Mouse (Mus musculus): Measurements from ENCODE around the gene Pcca. TPM values are rescaled to one million over a fixed set of nuclear protein-coding genes. Genes with fewer than 3 reads are reported as not detected.
"Not testable (repeated sequence)": the region's sequence is repeated elsewhere in the genome, so short reads cannot be mapped to it uniquely, and the experiment has no call there.

Pcca gene
- polyA plus RNA-seq, 1 experiment from 2014 or later = 21.5 TPM

- ATAC-seq (replicated peaks; ENCODE audit: low FRiP score, low TSS enrichment, low read depth) = no peak
- WGBS = 94% methylated on average over 1 of the region's 1 CpGs
Measured at GRCm38 (mm10) chr14:122548421-122548820, 14.3 kb downstream of the Pcca start.

DNA sequence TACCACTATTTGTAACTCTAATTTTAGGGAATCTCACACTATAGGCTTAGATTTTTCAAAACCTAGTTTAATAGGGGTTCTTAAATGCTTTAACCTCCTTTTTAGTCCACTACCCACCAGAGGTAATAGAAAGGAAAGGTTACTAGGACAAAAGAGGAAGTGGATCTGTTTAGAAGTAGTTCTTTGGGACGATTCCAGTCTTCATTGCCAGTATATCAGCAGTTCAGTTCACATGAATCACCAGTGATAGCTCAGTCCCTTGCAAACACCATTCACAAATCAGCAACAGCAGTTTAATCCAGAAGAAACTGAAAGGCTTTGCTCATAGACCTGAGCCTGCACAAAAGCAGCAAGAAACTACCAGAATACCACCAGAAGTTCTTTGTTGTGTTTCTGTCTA, 14.8 kb downstream of the Pcca start:
- H3K9ac ChIP-seq (ENCODE audit: low read length) = no peak overlapping the region
- DNase-seq (ENCODE audit: low spot score) = no peak
- H3K9me3 ChIP-seq (ENCODE audit: control insufficient read depth, low read length) = no peaks in the 10 kb centered on the region
- H3K36me3 ChIP-seq (ENCODE audit: control insufficient read depth, insufficient read depth, low read length) = no peaks in the 10 kb centered on the region
- no peak overlapping the region for H3K27ac ChIP-seq (ENCODE audit: low read depth)
- H3K4me1 ChIP-seq (replicated peaks; ENCODE audit: control insufficient read depth, insufficient read depth, low read length) = no peaks in the 10 kb centered on the region
- H3K4me2 ChIP-seq (ENCODE audit: low read length) = no peak overlapping the region
- WGBS = 72% methylated on average over 1 of the region's 1 CpGs
- no peak overlapping the region for H3K4me3 ChIP-seq (ENCODE audit: low read depth, low read length)
- no peaks in the 10 kb centered on the region for H3K27me3 ChIP-seq (replicated peaks; ENCODE audit: control insufficient read depth, insufficient read depth, low read length)
- ATAC-seq (replicated peaks; ENCODE audit: low FRiP score, low TSS enrichment, low read depth) = no peak

More at GRCm38 (mm10) chr14:122548421-122548820, 14.3 kb downstream of the Pcca start:
- H3K9me3 ChIP-seq (ENCODE audit: control insufficient read depth, low read length) = no peaks in the 10 kb centered on the region
- H3K4me2 ChIP-seq (ENCODE audit: low read length) = no peak overlapping the region
- no peak for DNase-seq (ENCODE audit: low spot score)
- H3K27me3 ChIP-seq (replicated peaks; ENCODE audit: control insufficient read depth, insufficient read depth, low read length) = no peaks in the 10 kb centered on the region
- no peaks in the 10 kb centered on the region for H3K4me1 ChIP-seq (replicated peaks; ENCODE audit: control insufficient read depth, insufficient read depth, low read length)
- no peak overlapping the region for H3K9ac ChIP-seq (ENCODE audit: low read length)
- H3K36me3 ChIP-seq (ENCODE audit: control insufficient read depth, insufficient read depth, low read length) = no peaks in the 10 kb centered on the region
- H3K27ac ChIP-seq (ENCODE audit: low read depth) = no peak overlapping the region
- no peak overlapping the region for H3K4me3 ChIP-seq (ENCODE audit: low read depth, low read length)

DNA sequence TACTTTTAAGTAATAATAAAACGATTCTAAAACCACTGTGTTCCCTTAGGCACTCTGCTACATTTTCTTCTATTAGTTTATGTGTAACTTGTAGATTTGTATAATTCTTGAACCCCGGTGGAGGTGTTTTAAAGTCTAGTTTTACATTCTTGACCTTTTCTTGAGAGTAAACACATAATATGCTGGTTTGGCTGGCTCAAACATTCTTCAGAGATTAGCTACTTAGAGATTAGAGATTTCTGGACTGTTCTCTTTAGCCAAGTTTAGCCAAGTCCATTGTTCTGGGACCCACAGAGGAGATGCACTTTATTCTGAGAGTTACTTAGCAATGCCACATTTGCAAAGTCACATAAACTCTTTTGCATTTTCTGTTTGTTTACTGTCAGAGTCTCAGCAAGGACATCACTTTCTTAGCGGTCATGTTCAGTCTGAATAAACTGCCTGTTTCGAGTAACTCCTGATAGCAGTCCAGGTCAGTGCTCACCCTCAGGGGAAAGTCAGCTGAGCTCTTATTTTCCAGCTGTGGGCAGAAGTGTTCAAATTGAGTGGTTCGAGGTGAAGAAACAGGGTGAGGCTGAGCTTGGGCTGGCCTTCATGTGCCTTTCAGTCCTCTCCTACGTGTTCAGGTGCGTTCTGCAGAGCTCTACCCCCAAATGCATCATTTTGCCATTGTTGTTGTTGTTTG, 18.8 kb downstream of the Pcca start:
- H3K4me2 ChIP-seq (ENCODE audit: low read length) = no peak overlapping the region
- DNase-seq (ENCODE audit: low spot score) (no peak), ATAC-seq (replicated peaks; ENCODE audit: low FRiP score, low TSS enrichment, low read depth) (no peak)
- H3K9ac ChIP-seq (ENCODE audit: low read length) = no peak overlapping the region
- H3K36me3 ChIP-seq (ENCODE audit: control insufficient read depth, insufficient read depth, low read length) = no peaks in the 10 kb centered on the region
- no peak overlapping the region for H3K4me3 ChIP-seq (ENCODE audit: low read depth, low read length)
- no peaks in the 10 kb centered on the region for H3K9me3 ChIP-seq (ENCODE audit: control insufficient read depth, low read length)
- H3K27ac ChIP-seq (ENCODE audit: low read depth) = no peak overlapping the region
- H3K27me3 ChIP-seq (replicated peaks; ENCODE audit: control insufficient read depth, insufficient read depth, low read length) = no peaks in the 10 kb centered on the region
- WGBS = 70% methylated on average over 7 of the region's 7 CpGs
- no peaks in the 10 kb centered on the region for H3K4me1 ChIP-seq (replicated peaks; ENCODE audit: control insufficient read depth, insufficient read depth, low read length)

GRCm38 (mm10) chr14:122557353-122557752, 23.2 kb downstream of the Pcca start:
- Histone ChIP-seq H3K4me3 (ENCODE audit: low read depth, low read length) (no peak overlapping the region), H3K4me1 (replicated peaks; ENCODE audit: control insufficient read depth, insufficient read depth, low read length) (no peaks in the 10 kb centered on the region), H3K4me2 (ENCODE audit: low read length) (no peak overlapping the region), H3K9ac (ENCODE audit: low read length) (no peak overlapping the region), H3K36me3 (ENCODE audit: control insufficient read depth, insufficient read depth, low read length) (no peaks in the 10 kb centered on the region), H3K27ac (ENCODE audit: low read depth) (no peak overlapping the region), H3K9me3 (ENCODE audit: control insufficient read depth, low read length) (no peaks in the 10 kb centered on the region), H3K27me3 (replicated peaks; ENCODE audit: control insufficient read depth, insufficient read depth, low read length) (no peaks in the 10 kb centered on the region)
- DNase-seq (ENCODE audit: low spot score) (no peak), ATAC-seq (replicated peaks; ENCODE audit: low FRiP score, low TSS enrichment, low read depth) (no peak)
- 92% methylated on average over 9 of the region's 9 CpGs for WGBS

GRCm38 (mm10) chr14:122560893-122561452, 26.8 kb downstream of the Pcca start:
- DNase-seq (ENCODE audit: low spot score); H3K4me1 ChIP-seq (replicated peaks; ENCODE audit: control insufficient read depth, insufficient read depth, low read length); H3K27me3 ChIP-seq (replicated peaks; ENCODE audit: control insufficient read depth, insufficient read depth, low read length); H3K36me3 ChIP-seq (ENCODE audit: control insufficient read depth, insufficient read depth, low read length); H3K9me3 ChIP-seq (ENCODE audit: control insufficient read depth, low read length); ATAC-seq (replicated peaks; ENCODE audit: low FRiP score, low TSS enrichment, low read depth); H3K4me3 ChIP-seq (ENCODE audit: low read depth, low read length); H3K9ac ChIP-seq (ENCODE audit: low read length); H3K4me2 ChIP-seq (ENCODE audit: low read length); H3K27ac ChIP-seq (ENCODE audit: low read depth): not testable (repeated sequence)
- 75% methylated on average over 1 of the region's 1 CpGs for WGBS

DNA sequence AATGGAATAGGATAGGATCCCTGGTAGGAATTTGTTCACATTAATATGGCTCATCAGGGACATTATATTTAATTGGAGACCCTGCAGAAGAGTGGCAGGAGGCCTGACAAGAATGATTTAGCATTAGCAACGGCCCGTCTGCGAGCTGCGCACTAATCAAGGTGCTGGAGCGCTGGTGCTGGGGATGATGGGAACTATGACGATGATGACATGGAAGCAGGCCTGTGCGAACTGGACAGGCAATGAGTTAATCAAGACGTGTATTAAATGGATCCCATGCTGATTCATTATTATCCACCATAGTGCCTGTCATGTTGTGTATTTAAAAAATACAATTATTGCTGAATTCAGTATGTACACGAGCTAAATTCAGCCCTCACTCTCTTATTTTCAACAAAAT, 36.7 kb downstream of the Pcca start:
- no peaks in the 10 kb centered on the region for H3K4me1 ChIP-seq (replicated peaks; ENCODE audit: control insufficient read depth, insufficient read depth, low read length)
- no peaks in the 10 kb centered on the region for H3K9me3 ChIP-seq (ENCODE audit: control insufficient read depth, low read length)
- H3K4me3 ChIP-seq (ENCODE audit: low read depth, low read length) = no peak overlapping the region
- no peak overlapping the region for H3K27ac ChIP-seq (ENCODE audit: low read depth)
- DNase-seq (ENCODE audit: low spot score) (no peak), ATAC-seq (replicated peaks; ENCODE audit: low FRiP score, low TSS enrichment, low read depth) (no peak)
- H3K36me3 ChIP-seq (ENCODE audit: control insufficient read depth, insufficient read depth, low read length) = no peaks in the 10 kb centered on the region
- WGBS = 86% methylated on average over 9 of the region's 9 CpGs
- no peak overlapping the region for H3K9ac ChIP-seq (ENCODE audit: low read length)
- H3K4me2 ChIP-seq (ENCODE audit: low read length) = no peak overlapping the region
- H3K27me3 ChIP-seq (replicated peaks; ENCODE audit: control insufficient read depth, insufficient read depth, low read length) = no peaks in the 10 kb centered on the region

DNA sequence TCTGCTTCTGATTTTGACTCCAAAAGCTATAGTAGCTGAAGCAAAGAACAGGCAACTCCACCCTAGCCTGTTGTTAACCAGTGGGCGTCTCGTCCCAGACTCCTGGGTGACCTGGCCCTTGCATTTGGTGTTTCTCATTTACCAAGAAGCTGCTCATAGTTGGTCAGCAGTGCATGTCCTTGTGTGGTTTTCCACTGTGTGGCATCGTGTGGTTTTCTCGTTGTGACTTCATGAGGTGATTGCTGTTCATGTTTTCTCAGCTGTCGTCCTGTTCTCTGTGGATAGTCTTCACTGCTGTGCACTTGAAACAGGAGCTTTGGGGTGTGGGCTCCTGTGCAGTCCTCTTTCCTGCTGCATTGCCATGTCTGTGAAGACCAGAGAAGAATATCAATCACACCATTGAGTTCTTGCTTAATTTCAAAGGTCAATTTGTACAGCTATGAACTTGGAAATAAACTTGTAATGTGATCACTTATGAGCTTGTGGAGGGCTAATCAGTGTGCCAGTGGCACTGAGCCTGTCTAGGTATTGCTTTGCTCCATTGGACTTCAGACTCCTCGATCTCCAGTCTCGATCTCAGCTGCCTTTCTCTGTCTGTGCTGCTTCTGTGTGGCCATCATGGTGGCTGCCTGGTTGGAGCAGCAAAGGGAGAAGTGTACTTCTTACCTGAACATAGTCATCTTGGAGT, 40.1 kb downstream of the Pcca start:
- Histone ChIP-seq H3K36me3 (ENCODE audit: control insufficient read depth, insufficient read depth, low read length) (no peaks in the 10 kb centered on the region), H3K4me2 (ENCODE audit: low read length) (no peak overlapping the region), H3K9ac (ENCODE audit: low read length) (no peak overlapping the region), H3K27ac (ENCODE audit: low read depth) (no peak overlapping the region), H3K4me3 (ENCODE audit: low read depth, low read length) (no peak overlapping the region), H3K27me3 (replicated peaks; ENCODE audit: control insufficient read depth, insufficient read depth, low read length) (no peaks in the 10 kb centered on the region), H3K4me1 (replicated peaks; ENCODE audit: control insufficient read depth, insufficient read depth, low read length) (no peaks in the 10 kb centered on the region), H3K9me3 (ENCODE audit: control insufficient read depth, low read length) (no peaks in the 10 kb centered on the region)
- DNase-seq (ENCODE audit: low spot score) (no peak), ATAC-seq (replicated peaks; ENCODE audit: low FRiP score, low TSS enrichment, low read depth) (no peak)
- 89% methylated on average over 7 of the region's 7 CpGs for WGBS

GRCm38 (mm10) chr14:122577816-122578215, 43.7 kb downstream of the Pcca start:
- H3K27me3 ChIP-seq (replicated peaks; ENCODE audit: control insufficient read depth, insufficient read depth, low read length) = no peaks in the 10 kb centered on the region
- no peak overlapping the region for H3K27ac ChIP-seq (ENCODE audit: low read depth)
- no peaks in the 10 kb centered on the region for H3K9me3 ChIP-seq (ENCODE audit: control insufficient read depth, low read length)
- no peak overlapping the region for H3K4me3 ChIP-seq (ENCODE audit: low read depth, low read length)
- ATAC-seq (replicated peaks; ENCODE audit: low FRiP score, low TSS enrichment, low read depth) = no peak
- no peaks in the 10 kb centered on the region for H3K36me3 ChIP-seq (ENCODE audit: control insufficient read depth, insufficient read depth, low read length)
- DNase-seq (ENCODE audit: low spot score) = no peak
- no peak overlapping the region for H3K4me2 ChIP-seq (ENCODE audit: low read length)
- H3K9ac ChIP-seq (ENCODE audit: low read length) = no peak overlapping the region
- H3K4me1 ChIP-seq (replicated peaks; ENCODE audit: control insufficient read depth, insufficient read depth, low read length) = no peaks in the 10 kb centered on the region
- 86% methylated on average over 4 of the region's 4 CpGs for WGBS
